Mouse (Mus musculus): ENCODE results near the gene Apba3.

Gene Apba3

DNA sequence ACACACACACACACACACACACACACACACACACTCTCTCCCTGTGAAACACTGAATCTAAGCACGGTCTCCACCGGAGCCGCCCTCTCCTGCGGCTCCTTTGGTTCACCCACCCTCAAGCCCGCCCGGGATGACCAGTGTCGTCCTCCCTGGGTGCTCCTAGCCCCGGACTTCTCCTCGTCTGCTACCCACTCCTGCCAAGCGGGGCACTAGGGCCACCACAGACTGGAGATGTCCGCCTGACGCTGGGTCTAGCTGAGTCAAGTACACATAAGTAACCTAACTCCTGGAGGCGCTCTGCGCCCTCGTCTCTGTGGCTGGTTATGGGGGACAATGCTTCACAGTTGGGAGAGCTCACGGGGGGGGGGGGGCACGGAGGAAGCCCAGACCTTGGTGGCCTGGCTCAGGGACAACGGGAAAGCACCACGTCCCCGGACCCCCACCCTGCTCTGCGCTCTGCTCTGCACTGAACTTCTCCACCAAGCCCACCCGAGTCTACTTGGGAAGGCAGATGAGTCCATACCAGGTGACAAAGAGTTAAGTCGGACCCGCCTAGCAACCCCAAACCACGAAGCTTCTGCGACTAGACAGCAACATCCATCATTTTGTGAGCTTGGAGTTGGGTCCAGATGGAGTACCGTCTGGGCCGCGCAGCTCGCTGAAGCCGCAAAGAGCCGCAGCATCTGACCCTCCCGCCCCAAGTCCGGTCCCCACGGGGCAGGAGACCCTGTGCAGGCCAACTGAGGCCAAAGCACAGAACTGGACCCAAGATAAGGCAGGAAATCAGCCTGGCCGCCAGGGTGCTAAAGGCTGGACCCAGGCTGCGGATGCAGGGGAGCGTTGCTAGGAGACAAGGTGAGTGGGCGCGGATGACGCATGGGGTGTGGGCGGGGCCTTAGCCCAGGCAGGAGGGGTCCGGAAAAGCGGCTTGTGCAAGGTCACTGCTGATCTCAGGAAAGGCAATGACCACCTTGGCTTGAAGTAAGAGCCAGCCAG lies 14.0 kb upstream of the Apba3 start, which contains the start of gene Matk:
TSS of gene Matk (plus strand) at position 512 of the 996 bp plus-strand sequence.
- no peak for DNase-seq (ENCODE audit: low read depth, low spot score)

DNA sequence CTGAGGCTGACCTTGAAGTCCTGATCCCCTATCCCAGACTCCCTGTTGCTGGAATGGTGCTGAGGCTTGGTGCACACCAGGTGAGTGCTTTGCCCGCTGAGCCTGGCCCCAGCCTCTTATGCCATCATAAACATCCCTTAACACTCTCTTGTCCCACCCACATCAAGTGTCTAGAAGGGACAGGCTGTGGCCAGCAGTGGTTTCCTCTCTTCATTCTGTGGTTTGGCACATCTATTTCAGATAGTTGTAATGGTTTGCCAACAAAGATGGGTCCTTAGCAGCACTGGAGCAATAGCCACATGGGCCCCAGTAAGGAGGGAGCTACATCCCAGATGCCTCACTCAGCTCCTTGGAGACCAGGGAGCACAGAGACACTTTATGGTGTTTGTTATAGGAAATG lies 11.9 kb upstream of the Apba3 start:
- no peak for DNase-seq (ENCODE audit: low read depth, low spot score)

- DNase-seq (ENCODE audit: low read depth, low spot score), result no peak
These were observed 9.4 kb upstream of the Apba3 start for GRCm38 (mm10) chr10:81257158-81258039.

GRCm38 (mm10) chr10:81259225-81259884 lies 7.4 kb upstream of the Apba3 start:
- no peak for DNase-seq (ENCODE audit: low read depth, low spot score)

DNA sequence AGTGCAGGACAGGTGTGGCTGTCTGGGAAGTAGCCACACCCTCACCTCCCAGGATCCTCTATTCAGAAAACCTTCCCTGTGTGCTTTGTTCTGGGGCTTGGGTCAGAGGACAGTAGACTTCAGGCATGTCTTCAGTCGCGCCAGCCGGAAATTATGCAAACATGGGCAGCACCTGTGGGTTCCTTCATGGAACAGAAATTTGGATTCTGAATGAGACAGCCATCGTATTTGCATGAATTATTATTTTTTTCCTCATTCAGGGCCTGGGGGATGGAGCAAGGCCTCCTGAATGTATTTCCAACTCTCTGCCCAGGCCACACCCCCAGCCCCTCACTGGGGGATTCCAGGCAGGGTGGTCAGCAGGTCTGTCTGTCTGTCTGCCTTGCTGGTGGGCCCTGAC lies 5.7 kb upstream of the Apba3 start:
- no peak for DNase-seq (ENCODE audit: low read depth, low spot score)

DNA sequence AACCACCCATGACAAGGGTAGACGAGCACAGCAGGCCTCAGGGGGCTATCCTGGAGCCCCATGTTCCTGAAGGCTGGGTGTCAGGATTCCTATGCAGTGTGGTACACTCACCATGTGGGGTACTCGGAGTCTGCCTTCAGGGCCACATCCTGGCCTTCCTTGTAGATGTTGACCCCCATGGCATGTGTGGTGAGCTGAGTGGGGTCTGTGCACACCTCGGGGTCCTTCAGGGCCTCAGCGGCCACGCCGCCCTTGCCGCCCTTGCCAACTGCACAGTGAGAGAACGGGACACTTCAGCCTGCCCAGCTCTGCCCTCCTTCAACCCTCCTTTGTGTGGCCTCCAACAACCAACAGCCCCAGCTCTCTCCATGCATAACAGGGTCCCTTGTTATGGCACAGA lies 1.2 kb upstream of the Apba3 start:
- DNase-seq (ENCODE audit: low read depth, low spot score), result no peak

DNA sequence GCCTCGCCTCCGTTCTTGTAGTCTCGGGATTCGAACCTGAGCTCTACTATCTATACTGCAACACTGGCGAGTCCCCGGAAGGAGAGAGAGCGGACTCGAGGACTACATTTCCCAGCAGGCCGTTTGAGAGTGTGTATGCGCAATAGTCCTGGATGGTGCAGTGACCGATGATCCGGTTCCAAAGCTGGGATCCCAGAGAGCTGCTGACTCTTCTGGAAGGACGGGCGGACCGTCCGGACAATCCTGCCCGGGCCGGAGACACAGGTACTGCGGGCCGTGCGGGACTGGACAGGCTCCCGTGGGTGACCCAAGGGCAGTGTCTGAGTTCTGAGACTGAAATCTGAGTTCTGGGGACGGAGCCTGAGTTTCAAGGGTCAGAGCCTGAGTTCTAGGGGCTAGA lies 1.3 kb downstream of the Apba3 start:
- peak; percentile 90 for DNase-seq (ENCODE audit: low read depth, low spot score)

GRCm38 (mm10) chr10:81268643-81269412 lies 2.1 kb downstream of the Apba3 start:
- DNase-seq (ENCODE audit: low read depth, low spot score), result no peak

DNA sequence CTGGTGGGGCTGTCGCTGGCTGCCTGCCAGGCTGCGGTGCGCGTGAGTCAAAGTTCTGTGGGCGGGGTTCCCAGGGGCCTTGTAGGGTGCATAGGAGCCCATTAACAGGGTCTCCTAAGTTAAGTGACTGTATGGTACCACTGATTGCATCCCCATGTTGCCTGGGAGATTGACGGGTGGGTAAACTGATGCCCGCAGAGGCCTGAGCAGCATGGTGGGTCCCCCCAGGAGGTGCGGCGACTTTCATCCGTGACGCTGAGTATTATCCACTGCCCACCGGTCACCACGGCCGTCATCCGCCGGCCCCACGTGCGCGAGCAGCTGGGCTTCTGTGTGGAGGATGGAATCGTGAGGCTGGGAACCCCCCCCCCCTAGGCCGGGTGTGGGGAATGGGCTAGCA lies 5.6 kb downstream of the Apba3 start:
- DNase-seq (ENCODE audit: low read depth, low spot score), result no peak

DNA sequence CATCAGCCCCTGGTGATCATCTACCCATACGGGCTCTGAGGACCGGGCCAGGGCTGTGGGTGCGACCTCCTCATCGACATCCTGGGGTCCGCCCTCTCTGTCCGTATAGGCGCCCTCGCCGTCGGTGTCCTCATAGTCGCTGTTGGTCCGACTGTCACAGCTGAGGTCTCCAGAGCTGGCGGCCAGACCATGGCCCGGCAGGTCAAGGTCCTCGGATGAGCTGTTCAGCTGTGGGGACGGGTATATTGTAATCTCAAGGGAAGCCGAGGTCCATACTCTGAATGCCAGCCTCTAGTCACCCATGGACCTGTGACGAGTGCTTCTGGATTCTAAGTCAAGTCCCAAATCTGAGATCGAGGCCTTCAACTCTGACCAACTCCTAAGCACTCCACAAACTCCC lies 7.1 kb downstream of the Apba3 start:
- DNase-seq (ENCODE audit: low read depth, low spot score), result no peak

GRCm38 (mm10) chr10:81277676-81278075 lies 10.9 kb downstream of the Apba3 start:
- DNase-seq (ENCODE audit: low read depth, low spot score), result no peak

- no peak for DNase-seq (ENCODE audit: low read depth, low spot score)
These were observed 12.7 kb downstream of the Apba3 start for GRCm38 (mm10) chr10:81279496-81279895.

DNA sequence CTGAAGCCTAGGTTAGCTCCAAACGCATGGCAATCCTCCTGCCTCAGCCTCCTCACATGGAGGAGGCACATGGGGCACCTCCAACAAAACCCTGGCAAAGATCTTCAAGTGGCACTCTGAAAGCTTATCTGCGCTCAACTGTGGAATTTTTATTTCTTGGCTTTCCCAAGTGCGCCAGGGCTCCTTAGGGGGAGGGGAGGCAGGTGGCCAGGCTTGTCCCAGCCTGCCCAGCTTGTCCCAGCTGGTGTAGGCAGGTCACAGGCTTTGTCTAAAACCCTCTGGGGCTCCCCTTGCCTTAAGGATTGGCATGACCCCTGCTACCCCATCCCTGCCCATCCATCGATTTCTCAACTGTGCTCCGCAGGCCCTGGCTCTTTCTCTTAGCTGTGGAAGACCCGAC lies 17.4 kb downstream of the Apba3 start:
- DNase-seq (ENCODE audit: low read depth, low spot score), result no peak

GRCm38 (mm10) chr10:81284719-81285118 lies 18.0 kb downstream of the Apba3 start:
- DNase-seq (ENCODE audit: low read depth, low spot score), result no peak

GRCm38 (mm10) chr10:81285694-81286450 lies 19.1 kb downstream of the Apba3 start:
- peak; percentile 65 for DNase-seq (ENCODE audit: low read depth, low spot score)

DNA sequence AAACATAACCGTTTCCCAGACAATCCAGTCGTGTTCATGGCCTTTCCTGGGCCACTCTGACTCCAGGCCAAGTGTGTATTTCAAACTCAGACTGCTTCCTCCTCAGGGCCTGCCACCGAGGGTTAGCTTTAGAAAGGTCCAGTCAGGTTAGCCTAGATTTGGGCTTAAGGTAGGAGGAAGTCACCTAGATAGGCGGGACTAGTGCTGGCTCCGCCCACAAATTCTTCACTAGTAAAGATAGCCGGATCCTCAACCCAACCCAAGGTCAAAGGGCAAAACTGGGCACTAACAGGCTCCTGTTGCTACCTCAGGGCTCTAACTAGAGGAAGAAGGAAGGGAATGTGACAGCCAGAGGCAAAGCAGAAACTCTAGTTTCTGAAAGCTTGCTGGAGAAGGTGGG lies 19.8 kb downstream of the Apba3 start:
- no peak for DNase-seq (ENCODE audit: low read depth, low spot score)

DNA sequence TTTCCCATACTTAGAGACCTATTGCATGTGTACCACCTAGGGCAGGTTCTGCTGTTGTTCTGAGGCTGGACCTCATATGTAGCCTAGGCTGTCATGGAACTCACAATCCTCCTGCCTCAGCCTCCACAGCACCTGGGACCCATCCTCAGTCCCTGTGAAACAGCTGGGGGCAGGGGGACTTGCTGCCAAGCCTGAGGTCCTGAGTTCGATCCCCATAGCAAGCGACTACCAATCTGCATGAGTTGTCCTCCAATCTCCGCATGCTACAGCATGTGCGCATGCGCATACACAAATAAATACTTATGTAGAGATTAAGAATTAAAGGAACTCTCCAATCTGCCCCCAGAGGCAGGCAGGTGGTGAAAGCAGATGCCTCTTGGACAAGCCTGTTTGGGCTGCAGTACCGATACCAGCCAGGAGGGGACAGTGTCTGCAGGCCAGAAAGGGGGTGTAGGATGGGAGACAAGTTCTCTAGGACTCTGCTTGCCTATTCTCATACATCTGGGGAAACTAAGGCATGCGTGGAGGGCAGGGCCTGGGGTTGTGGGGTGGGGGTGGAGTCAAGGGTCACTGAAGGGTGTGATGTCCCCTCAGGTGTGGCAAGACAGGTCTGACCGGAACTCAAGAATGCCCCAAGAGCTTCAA lies 20.9 kb downstream of the Apba3 start:
- no peak for DNase-seq (ENCODE audit: low read depth, low spot score)

DNA sequence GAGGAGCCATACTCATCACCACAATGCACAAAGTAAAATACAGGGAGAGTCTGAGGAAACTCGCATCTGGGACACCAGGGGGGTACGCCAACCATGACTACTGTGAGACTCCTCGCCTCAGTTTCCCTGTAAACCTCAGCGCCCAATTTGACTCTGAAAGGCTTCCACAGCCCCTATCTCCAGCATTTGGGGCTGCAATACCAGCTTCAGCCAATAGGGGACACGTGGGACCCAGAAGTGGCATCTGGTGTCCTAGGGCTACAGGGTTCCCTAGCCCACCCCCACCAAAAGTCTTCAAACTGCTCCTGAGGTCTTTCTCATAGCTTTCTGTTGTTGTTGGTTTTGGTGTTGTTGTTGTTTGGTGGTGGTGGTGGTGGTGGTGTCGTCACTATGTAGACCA lies 21.8 kb downstream of the Apba3 start:
- DNase-seq (ENCODE audit: low read depth, low spot score), result no peak

DNA sequence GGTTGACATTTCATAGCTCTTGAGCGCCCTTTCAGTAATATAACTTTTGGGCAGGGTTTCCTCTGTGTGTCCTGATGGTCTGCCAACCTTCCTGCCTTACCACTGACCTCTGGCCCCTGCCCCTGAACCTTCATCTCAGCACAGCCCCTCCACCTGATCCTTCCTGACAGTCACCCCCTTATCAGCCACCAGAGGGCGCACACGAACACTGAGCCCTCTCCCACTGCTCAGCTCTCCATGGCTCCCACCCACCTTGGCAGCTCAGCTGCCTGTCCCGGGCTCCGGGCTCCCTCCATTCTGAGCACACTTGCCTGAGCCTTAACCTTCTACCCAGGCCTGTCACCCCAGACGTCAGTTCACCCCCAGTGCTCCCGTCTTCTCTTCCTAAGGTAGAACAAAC lies 22.5 kb downstream of the Apba3 start:
- peak; percentile 48 for DNase-seq (ENCODE audit: low read depth, low spot score)

DNA sequence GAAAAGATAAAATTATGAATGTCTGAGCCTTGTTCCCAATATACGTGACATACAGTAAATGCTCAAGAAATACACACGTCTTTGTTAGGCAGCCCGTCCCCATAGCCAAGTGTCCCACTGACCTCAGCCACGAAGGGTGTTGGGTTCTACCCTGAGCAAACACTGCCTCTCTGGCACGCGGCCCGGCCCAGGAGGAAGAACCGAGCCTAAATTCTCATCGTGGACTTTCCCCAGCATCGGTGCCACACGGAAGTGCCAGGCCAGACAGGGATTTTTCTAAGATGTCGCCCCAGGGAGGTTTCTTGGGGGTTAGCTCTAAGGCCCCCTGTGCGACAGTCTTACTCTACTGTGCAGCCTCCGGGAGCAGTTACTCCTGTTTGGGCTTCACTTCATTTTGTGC lies 23.1 kb downstream of the Apba3 start:
- no peak for DNase-seq (ENCODE audit: low read depth, low spot score)
